Mouse (Mus musculus): ENCODE data around the gene Cmpk1. TPM values are rescaled to one million over a fixed set of nuclear protein-coding genes. Genes with fewer than 3 reads are reported as not detected.

The Cmpk1 gene
- polyA plus RNA-seq, 1 experiment = 12.2 TPM

- DNase-seq = no peak
- WGBS = 72% methylated on average over 6 of the region's 6 CpGs
- no peaks in the 10 kb centered on the region for H3K4me1 ChIP-seq (ENCODE audit: control insufficient read depth, insufficient read depth, low read length)
- no peak for TF ChIP-seq POLR2A (IDR thresholded peaks at IDR 0.05; ENCODE audit: borderline replicate concordance, extremely low read depth, low read depth, low read length)
- TF ChIP-seq CTCF (IDR thresholded peaks at IDR 0.05; ENCODE audit: insufficient read depth, low read length) = no peak
- H3K4me3 ChIP-seq (replicated peaks; ENCODE audit: extremely low read depth, low read depth, low read length) = no peak overlapping the region
These were observed 52.9 kb downstream of the Cmpk1 start for GRCm38 (mm10) chr4:114934188-114934587.

- no peak for DNase-seq
- 87% methylated on average over 4 of the region's 4 CpGs for WGBS
- no peak for TF ChIP-seq POLR2A (IDR thresholded peaks at IDR 0.05; ENCODE audit: borderline replicate concordance, extremely low read depth, low read depth, low read length)
- TF ChIP-seq CTCF (IDR thresholded peaks at IDR 0.05; ENCODE audit: insufficient read depth, low read length) = no peak
- no peaks in the 10 kb centered on the region for H3K4me1 ChIP-seq (ENCODE audit: control insufficient read depth, insufficient read depth, low read length)
- no peak overlapping the region for H3K4me3 ChIP-seq (replicated peaks; ENCODE audit: extremely low read depth, low read depth, low read length)
These were observed 54.3 kb downstream of the Cmpk1 start for GRCm38 (mm10) chr4:114932747-114933146.

GRCm38 (mm10) chr4:114929155-114929554 is 57.9 kb downstream of the Cmpk1 start:
- Histone ChIP-seq H3K4me1 (ENCODE audit: control insufficient read depth, insufficient read depth, low read length) (no peaks in the 10 kb centered on the region), H3K4me3 (replicated peaks; ENCODE audit: extremely low read depth, low read depth, low read length) (no peak overlapping the region)
- no peak for DNase-seq
- 60% methylated on average over 15 of the region's 15 CpGs for WGBS
- TF ChIP-seq CTCF (IDR thresholded peaks at IDR 0.05; ENCODE audit: insufficient read depth, low read length) = no peak
- no peak for TF ChIP-seq POLR2A (IDR thresholded peaks at IDR 0.05; ENCODE audit: borderline replicate concordance, extremely low read depth, low read depth, low read length)

GRCm38 (mm10) chr4:114925917-114926312 is 61.1 kb downstream of the Cmpk1 start, which contains the start of gene Foxe3:
TSS of gene Foxe3 (minus strand) at chr4:114926013.
- 2% methylated on average over 25 of the region's 25 CpGs for WGBS
- no peak for DNase-seq
- no peaks in the 10 kb centered on the region for H3K4me1 ChIP-seq (ENCODE audit: control insufficient read depth, insufficient read depth, low read length)
- no peak for TF ChIP-seq CTCF (IDR thresholded peaks at IDR 0.05; ENCODE audit: insufficient read depth, low read length)
- no peak for TF ChIP-seq POLR2A (IDR thresholded peaks at IDR 0.05; ENCODE audit: borderline replicate concordance, extremely low read depth, low read depth, low read length)
- H3K4me3 ChIP-seq (replicated peaks; ENCODE audit: extremely low read depth, low read depth, low read length) = peak within 1 kb of the TSS; percentile 22

- peak overlapping the region; percentile 22 for H3K4me3 ChIP-seq (replicated peaks; ENCODE audit: extremely low read depth, low read depth, low read length)
- no peak for DNase-seq
- no peaks in the 10 kb centered on the region for H3K4me1 ChIP-seq (ENCODE audit: control insufficient read depth, insufficient read depth, low read length)
- WGBS = under 1% methylated on average over 124 of the region's 125 CpGs
- no peak for TF ChIP-seq POLR2A (IDR thresholded peaks at IDR 0.05; ENCODE audit: borderline replicate concordance, extremely low read depth, low read depth, low read length)
- no peak for TF ChIP-seq CTCF (IDR thresholded peaks at IDR 0.05; ENCODE audit: insufficient read depth, low read length)
These were observed 61.8 kb downstream of the Cmpk1 start for GRCm38 (mm10) chr4:114924971-114925916.

GRCm38 (mm10) chr4:114917091-114917490 is 70.0 kb downstream of the Cmpk1 start:
- H3K4me3 ChIP-seq (replicated peaks; ENCODE audit: extremely low read depth, low read depth, low read length) = no peak overlapping the region
- no peaks in the 10 kb centered on the region for H3K4me1 ChIP-seq (ENCODE audit: control insufficient read depth, insufficient read depth, low read length)
- 47% methylated on average over 2 of the region's 2 CpGs for WGBS
- TF ChIP-seq CTCF (IDR thresholded peaks at IDR 0.05; ENCODE audit: insufficient read depth, low read length) (peak; percentile 41), POLR2A (IDR thresholded peaks at IDR 0.05; ENCODE audit: borderline replicate concordance, extremely low read depth, low read depth, low read length) (no peak)
- DNase-seq = no peak

GRCm38 (mm10) chr4:114916056-114916455 is 71.0 kb downstream of the Cmpk1 start:
- Histone ChIP-seq H3K4me3 (replicated peaks; ENCODE audit: extremely low read depth, low read depth, low read length) (no peak overlapping the region), H3K4me1 (ENCODE audit: control insufficient read depth, insufficient read depth, low read length) (no peaks in the 10 kb centered on the region)
- DNase-seq = no peak
- WGBS = 75% methylated on average over 4 of the region's 4 CpGs
- no peak for TF ChIP-seq POLR2A (IDR thresholded peaks at IDR 0.05; ENCODE audit: borderline replicate concordance, extremely low read depth, low read depth, low read length)
- no peak for TF ChIP-seq CTCF (IDR thresholded peaks at IDR 0.05; ENCODE audit: insufficient read depth, low read length)

GRCm38 (mm10) chr4:114913594-114913962 is 73.5 kb downstream of the Cmpk1 start:
- 29% methylated on average over 13 of the region's 13 CpGs for WGBS
- H3K4me1 ChIP-seq (ENCODE audit: control insufficient read depth, insufficient read depth, low read length) = 0 out of 2 replicates have a peak, but pooled peaks cover 2% of the 10 kb centered on the region
- TF ChIP-seq POLR2A (IDR thresholded peaks at IDR 0.05; ENCODE audit: borderline replicate concordance, extremely low read depth, low read depth, low read length) (no peak), CTCF (IDR thresholded peaks at IDR 0.05; ENCODE audit: insufficient read depth, low read length) (peak; percentile 65)
- H3K4me3 ChIP-seq (replicated peaks; ENCODE audit: extremely low read depth, low read depth, low read length) = no peak overlapping the region
- DNase-seq = peak; percentile 40

GRCm38 (mm10) chr4:114912705-114913593 is 74.1 kb downstream of the Cmpk1 start:
- WGBS = 45% methylated on average over 35 of the region's 35 CpGs
- no peak for DNase-seq
- TF ChIP-seq CTCF (IDR thresholded peaks at IDR 0.05; ENCODE audit: insufficient read depth, low read length) = no peak
- TF ChIP-seq POLR2A (IDR thresholded peaks at IDR 0.05; ENCODE audit: borderline replicate concordance, extremely low read depth, low read depth, low read length) = no peak
- Histone ChIP-seq H3K4me1 (ENCODE audit: control insufficient read depth, insufficient read depth, low read length) (0 out of 2 replicates have a peak, but pooled peaks cover 2% of the 10 kb centered on the region), H3K4me3 (replicated peaks; ENCODE audit: extremely low read depth, low read depth, low read length) (no peak overlapping the region)

All from lung, adult 2 months (tissue).